Mouse (Mus musculus) spleen, embryonic (tissue): ENCODE data around the gene Gm20605.

Experiments used
- CTCF ChIA-PET: fragments of 350-600 bp; sonication (Branson Sonifier 250); formaldehyde crosslinking; loops from one replicate; lab custom pipeline; 2022; lab: Charles Lee

Gene Gm20605

DNA sequence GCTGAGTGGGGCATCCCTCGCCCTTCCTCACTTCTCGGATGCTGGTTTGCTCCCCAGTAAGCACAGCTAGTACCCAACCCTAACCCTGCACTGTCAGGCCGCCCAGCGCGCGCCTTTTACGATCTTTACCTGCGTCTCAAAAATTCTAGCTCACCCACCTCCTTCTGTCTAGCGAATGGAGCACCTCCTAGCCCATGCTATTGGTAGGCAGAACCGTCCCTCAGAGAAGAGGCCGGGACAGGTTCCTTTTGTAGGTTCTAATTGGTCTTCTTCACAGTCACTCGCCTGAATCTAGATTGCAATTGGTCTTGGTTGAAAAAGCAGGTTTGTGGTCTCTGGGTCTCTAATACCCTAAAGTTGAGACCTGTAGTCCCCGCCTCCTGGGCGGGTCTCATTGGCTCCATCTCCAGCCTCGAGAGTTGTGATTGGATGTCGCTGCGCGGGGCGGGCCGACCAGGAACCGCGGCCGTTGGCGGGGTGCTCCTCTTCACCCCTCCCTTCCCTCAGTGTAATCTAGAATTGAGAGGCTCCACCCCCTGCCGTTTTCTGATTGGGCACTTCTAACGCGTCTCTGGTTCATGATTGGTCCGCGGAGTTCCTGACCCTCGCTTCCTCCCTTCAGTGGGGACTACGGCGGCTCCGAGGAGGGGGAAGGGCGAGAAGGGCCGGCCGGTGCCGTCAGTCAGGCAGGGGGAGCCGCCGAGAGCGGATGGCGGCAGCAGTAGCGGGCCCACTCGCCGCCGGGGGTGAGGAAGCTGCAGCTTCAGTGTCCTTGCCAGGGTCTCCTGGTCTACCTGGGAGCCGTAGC, at the start of gene Gm20605, which contains the start of the genes Fbxo24 and Lrch4:
Gm20605 (plus strand) TSS at position 678 of the 808 bp plus-strand sequence.
Fbxo24 (minus strand) TSS at position 505 of the 808 bp plus-strand sequence.
Lrch4 (plus strand) TSS at position 624 of the 808 bp plus-strand sequence.
- CTCF ChIA-PET = interaction anchor here (0.5 to 0.6 kb wide), 2 partner anchors 111 to 1665 kb away, joined by 3 to 5 read pairs; no protein-coding TSS in a partner anchor

DNA sequence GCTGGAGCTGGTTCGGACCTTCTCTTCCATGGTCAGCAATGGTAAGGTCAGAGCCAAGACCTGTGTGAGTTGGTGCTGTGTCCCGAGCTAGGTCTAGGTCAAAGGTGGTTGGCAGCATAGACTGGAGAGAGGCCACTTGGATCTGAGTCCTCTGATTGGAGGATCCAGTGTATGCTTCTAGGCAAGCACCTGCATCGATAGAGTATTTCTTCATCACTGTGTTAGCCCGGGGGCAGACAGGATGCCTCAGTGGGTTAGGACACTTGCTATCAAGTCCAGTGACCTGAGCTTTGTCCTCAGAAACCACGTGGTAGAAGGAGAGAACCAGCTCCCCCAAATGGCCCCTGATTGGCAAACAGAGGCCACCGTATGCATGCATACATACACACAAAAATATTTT, 48.7 kb upstream of the Gm20605 start:
- CTCF ChIA-PET = no interaction called here

DNA sequence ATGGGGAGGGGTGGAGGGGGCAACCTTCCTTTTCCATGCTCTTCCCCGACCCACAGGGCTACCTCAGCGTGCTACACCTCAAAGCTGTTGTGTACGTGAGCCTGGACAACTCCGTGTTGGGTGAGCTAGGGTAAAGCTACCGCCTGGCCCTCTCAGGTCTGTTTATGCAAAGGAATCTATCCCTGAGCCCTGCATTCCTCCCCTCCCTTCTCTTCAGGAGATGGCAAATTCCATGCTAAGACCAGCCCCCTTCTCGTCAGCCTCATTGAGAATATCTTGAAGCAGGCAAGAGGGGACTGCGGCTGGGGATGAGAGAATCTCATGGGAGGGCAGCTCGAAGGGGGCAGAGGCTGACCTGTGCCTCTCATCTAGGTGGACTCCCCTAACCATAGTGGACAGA, 46.3 kb upstream of the Gm20605 start:
- CTCF ChIA-PET = no interaction called here

DNA sequence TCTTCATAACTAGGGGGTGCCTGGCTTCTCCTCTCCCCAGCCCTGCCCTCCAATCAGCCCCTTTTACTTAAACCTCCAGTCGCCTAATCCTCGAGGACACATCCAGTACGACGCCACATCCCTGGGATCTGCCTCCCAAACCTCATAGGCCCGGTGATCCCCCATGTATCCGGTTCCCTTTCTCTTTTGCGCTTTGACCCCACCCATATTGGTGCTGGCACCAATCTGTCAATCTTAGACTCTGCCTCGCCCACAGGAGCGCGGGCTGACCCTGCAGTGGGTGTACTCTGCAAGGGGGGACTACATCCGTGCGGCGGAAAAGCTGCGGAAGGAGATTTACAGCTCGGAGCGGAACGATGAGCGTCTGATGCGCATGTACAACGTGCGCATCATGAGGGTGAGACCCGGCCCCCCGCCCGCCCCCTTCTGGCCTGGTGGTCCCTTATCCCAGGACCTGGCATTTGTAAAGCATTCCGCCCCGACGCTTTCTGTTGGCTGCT, 45.3 kb upstream of the Gm20605 start:
- CTCF ChIA-PET = no interaction called here

DNA sequence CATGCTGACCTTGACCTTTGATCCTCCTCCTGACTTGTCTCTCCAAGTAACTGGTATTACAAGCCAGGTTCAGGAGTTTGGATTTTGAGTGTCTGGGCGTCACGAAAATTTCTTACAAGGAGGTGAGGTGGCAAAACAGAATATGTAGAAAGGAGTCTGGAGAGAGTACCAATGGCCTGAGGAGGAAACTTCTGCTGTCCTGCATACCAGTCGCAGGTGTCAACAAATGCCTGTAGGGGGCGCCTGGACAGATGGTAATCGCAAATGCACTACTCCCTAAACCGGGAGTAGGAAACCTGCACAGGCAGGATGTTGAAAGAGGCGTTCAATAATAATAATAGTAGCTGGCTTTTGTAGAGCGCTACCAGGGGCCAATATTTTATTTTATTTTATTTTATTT, 44.0 kb upstream of the Gm20605 start:
- CTCF ChIA-PET = interaction anchor here (0.6 kb wide), 1 partner anchor 69 kb away, joined by 4 read pairs; no protein-coding TSS in a partner anchor

DNA sequence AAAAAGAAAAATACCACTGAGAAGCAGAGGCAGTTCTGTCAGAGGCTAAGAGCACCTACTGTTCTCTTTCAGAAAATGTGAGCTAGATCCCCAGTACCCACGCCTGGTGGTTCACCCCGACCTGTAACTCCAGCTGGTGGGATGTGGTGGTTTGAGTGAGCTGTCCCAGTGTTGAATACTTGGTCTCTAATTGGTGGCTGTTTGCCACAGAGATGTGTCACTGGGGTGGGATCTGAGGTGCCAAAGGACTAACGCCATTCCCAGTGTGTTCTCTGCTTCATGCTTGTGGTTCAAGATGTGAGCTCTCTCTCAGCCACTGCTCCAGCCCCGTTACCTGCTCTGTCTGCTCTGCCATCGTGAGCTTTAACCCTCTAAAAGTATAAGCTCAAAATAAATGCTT, 38.5 kb upstream of the Gm20605 start:
- CTCF ChIA-PET = no interaction called here

DNA sequence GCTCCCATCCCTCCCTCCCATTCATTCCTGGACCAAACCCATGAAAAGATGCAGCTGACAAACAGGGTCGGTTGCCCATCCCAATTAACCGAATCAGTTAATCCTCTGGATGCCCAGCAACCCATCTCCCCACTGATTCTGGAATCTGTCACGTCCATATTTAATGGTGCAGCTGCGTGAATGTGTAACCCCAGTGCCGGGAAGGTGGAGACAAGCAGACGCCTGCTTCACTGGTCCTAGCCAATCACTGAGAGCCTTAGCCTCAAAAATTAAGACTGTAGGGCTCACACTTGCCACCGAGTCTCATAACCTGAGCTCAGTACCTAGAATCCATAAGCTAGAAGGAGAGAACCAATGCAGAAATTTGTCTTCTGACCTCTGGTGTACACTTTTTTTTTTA, 33.1 kb upstream of the Gm20605 start:
- CTCF ChIA-PET = interaction anchor here (0.6 kb wide), 1 partner anchor 667 kb away, joined by 3 read pairs; no protein-coding TSS in a partner anchor

DNA sequence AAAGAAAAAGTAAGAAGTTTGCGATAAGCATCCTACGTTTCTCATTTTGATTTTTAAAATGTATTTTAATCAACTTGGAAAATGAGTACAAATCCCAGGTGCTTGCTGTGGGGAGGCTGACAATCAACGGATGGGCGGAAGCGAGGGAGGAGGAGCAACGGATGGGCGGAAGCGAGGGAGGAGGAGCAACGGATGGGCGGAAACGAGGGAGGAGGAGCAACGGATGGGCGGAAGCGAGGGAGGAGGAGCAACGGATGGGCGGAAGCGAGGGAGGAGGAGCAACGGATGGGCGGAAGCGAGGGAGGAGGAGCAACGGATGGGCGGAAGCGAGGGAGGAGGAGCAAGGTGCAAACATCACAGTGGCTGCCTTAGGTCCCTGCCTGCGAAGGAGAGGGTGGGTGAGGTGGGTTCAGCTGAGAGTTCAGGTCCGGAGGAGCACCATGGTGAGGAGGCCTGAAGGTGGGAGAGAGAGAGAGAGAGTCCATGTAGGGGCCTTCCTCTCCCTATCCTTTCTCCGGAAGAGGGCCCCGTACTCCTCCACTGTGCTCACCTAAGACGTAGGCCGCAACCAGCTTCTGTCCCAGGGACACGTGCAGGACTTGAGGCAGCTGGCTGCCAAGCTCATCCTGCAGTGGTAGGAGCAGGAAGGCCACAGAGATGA, 32.2 kb upstream of the Gm20605 start:
- CTCF ChIA-PET = interaction anchor here (0.6 kb wide), 1 partner anchor 668 kb away, joined by 3 read pairs; no protein-coding TSS in a partner anchor

DNA sequence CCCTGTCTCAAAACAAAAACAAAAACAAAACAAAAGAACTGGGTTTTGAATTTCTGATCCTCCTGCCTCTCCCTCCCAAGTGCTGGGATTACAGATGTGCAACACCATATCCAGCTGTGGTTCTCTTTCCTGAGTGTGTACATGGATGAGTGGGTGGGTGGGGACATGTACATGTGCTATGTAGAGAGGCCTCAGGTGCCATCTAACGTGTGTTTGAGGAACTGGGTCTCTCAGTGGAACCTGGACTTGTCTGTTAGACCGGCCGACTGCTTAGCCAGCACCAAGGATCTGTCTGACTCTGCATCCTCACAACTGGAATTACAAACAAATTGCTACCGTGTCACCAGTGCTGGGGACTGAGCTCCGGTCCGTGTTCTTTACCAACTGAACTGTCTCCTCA, 31.4 kb upstream of the Gm20605 start:
- CTCF ChIA-PET = no interaction called here

DNA sequence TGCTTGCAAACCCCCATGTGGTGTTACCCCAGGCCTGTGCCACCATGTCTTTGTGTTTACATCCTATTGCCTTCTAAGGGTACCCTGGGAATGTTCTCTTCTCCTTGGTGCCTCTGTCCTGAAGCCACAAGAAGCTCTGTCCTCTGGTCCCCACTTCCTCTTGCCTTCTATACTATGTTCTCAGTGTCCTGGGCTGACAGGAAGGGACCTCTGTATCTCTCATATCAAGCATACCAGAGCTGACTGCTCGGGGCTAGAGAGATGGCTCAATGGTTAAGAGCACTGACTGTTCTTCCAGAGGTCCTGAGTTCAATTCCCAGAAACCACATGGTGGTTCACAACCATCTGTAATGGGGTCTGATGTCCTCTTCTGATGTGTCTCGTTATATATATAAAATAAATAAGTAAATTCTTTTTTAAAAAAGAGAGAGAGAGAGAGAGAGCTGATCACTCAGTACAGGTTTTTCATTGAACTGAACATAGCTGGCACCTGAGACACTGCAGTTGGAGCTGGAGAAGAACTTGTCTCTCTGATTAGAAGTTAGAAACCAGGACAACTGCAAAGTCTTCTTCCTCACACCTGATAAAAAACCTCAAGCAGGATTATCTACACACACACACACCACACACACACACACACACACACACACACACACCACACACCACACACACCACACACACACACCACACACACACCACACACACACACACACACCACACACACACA, 30.7 kb upstream of the Gm20605 start:
- CTCF ChIA-PET = interaction anchor here (0.6 kb wide), 1 partner anchor 40 kb away, joined by 16 read pairs; no protein-coding TSS in a partner anchor

DNA sequence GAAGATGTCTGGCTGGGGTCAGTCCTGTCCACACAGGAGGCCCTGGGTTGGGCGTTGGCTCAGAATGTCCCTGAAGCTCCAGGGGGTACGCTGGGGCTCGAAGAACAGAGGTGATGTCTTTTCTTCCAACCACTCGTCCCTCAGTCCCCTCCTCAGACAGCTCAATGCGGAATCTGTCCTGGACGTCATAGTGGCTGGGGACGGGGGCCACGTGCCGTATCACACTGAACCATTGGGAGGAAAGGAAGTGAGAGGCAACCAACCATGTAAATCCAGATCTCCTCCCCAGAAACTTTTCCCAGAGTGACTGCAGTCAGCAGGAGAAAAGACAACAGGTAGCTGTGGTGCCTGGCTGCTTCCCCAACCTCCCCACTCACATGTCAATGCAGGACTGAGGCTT, 29.4 kb upstream of the Gm20605 start:
- CTCF ChIA-PET = interaction anchor here (0.5 to 0.6 kb wide), 2 partner anchors 58 to 191 kb away, joined by 3 read pairs; no protein-coding TSS in a partner anchor

DNA sequence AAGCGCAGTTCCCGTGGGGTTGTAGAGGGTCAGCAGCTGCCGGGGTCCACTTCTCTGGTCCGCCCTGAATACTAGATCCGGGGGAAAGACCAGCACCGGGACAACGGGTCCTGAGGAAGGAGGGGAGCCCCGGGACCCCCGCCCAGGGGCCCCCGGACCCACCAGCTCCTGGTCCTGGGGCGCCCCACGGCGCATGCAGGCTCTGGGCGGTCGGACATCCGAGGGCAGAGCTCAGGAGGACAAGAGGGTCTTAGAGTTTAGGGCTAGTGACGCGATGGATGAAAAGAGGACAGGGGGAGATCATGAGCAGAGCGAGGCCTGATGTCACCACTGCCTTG, 28.7 kb upstream of the Gm20605 start:
- CTCF ChIA-PET = interaction anchor here (0.5 to 0.6 kb wide), 4 partner anchors 32 to 190 kb away, joined by 3 to 10 read pairs (median 4); no protein-coding TSS in a partner anchor

DNA sequence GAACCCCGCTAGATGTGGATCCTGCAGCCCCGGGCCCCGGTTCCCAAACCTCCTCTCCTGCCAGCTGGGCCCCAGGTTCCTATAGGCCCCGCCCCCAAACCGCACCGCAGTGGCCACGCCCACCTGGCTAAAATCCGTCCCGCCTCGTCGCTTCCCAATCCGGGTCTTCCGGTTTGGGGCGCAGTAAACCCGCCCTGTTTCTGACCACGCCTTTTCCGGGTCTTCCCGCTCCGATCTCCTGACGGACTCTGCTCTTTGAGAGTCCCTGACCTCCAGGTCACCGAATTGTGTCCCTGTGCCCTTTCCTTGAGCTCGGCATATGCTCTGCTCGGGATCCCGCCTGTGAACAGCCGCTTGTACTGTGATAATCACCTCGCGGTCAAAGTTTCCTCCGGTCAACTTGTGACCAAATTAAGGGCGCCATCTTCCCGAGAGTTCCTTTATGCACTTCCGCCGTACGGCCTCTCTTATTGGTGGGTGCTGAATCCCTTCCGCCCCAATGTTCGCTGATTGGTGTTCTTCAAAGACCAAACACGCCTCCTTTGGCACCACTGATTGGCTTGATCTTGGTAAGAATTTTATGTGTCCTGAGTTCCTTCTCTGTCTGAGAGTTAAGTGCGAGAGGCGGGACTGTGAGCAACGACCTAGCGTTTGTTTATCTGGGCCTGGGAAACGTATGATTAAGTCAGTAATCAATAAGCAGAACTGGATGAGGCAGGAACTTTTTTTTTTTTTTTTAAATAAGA, 28.2 kb upstream of the Gm20605 start, which contains the start of gene Mospd3:
Mospd3 (minus strand) TSS at position 440 of the 746 bp plus-strand sequence.
- CTCF ChIA-PET = interaction anchor here (0.5 to 0.6 kb wide), 2 partner anchors 33 to 83 kb away, joined by 5 to 10 read pairs; no protein-coding TSS in a partner anchor

DNA sequence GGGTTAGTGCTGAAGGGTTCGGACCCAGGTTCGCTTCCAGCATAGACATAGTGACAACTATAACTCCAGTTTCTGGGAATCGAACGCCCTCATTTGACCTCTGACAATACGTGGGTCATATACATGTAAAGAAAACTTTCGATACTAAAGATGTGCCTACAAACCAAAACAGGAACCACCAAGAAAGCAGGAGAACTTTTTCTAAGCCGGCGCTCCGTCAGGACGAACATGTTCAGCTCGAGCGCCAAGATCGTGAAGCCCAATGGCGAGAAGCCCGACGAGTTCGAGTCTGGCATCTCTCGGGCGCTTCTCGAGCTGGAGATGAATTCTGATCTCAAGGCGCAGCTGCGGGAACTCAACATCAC, 27.6 kb upstream of the Gm20605 start:
- CTCF ChIA-PET = no interaction called here

DNA sequence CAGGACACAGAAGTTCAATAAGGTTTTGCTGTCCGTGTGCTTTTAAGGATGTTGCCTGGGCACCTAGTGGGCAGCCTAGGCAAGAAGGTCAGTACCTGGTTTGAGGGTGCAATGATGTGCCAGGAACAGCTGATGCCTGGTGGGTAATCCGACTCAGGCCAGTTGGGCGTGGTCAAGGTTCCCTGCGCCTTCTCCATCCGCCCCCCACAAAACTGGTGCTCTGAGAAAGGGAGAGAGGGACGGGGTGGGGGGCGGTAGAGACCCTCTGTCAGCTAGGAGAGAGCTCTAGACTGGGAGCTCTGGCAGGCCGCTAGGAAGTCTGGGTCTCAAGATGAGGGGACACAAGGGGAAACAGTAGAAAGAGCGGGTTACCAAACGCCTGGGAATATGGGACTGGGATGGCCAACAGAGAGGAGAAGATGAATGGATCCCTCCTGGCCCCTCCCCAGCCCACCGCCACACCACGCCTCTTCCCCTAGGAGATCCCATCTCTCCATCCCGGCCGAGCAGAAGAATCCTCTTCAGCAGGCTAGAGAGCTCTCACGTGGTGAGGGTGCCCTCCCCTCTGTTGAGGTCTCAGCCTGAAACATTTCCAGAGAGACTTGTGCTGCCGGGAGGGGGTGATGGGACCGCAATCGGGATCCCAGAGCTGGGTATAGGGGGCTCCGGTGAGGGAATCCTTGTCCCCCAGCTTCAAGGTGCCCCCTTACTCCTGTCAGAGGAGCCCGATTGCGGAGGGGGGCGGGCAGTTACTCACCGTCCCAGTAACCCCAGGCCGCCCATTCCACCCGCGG, 20.9 kb upstream of the Gm20605 start:
- CTCF ChIA-PET = no interaction called here

DNA sequence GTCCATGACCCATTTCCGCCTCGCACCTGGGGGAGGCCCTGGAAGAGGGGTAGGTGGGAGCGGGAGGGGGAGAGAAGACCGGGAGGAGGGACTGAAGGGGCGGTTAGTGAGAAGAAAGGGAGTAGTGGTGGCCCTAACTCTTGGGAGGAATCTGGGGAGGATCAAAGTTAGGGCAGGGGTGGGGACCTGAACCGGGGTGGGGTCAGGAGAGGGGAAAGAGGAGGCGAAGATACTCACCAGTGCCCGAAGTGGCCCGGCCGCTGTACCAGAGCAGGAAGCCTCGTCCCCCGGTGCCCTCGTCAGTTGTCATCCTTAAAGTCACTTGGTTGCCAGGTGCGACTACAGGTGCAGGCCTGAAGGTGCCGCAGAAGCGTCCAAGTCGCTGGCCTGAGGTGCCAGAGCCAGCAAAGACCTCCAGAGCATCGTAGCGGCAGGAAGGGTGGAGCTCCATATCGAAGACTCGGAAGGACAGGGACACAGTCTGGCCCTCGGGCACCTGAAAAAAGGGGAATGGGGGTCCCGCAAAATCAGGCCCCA, 20.3 kb upstream of the Gm20605 start:
- CTCF ChIA-PET = no interaction called here

DNA sequence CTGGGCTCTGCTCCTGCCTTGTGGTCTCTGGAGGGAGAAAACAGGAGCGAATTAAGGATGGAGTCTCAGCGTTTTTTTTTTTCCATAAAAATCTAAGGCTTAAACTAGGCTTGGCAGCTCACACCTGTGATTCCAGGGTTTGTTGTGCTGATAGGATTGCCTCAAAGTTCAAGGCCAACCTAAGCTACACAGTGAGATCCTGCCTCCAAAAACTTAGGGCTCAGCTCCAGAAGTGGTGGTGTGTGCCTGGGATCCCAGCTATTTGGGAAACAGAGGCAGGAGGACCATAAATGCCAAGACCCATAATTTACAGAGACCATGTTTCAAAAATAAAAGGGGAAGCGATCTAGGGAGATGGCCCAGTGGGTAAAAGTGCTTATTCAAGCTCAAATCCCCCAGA, 19.7 kb upstream of the Gm20605 start:
- CTCF ChIA-PET = no interaction called here

DNA sequence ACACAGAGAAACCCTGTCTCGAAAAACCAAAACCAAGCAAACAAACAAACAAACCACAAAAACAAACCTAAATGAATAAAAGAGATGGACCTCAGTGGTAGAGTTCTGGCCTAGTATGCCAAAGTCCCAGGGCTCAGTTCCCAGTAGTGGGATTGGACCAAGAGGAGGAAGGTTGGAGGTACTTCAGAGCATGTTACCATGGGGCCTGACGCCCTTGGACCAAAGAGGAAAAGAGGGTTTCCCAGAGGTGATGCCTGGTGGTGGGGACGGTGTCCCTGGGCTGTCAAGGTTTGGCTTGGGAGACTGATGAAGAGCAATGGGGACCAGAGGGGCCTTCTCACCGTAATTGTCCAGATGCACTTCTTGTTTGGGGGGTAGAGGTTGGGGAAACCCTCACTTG, 18.9 kb upstream of the Gm20605 start:
- CTCF ChIA-PET = no interaction called here

DNA sequence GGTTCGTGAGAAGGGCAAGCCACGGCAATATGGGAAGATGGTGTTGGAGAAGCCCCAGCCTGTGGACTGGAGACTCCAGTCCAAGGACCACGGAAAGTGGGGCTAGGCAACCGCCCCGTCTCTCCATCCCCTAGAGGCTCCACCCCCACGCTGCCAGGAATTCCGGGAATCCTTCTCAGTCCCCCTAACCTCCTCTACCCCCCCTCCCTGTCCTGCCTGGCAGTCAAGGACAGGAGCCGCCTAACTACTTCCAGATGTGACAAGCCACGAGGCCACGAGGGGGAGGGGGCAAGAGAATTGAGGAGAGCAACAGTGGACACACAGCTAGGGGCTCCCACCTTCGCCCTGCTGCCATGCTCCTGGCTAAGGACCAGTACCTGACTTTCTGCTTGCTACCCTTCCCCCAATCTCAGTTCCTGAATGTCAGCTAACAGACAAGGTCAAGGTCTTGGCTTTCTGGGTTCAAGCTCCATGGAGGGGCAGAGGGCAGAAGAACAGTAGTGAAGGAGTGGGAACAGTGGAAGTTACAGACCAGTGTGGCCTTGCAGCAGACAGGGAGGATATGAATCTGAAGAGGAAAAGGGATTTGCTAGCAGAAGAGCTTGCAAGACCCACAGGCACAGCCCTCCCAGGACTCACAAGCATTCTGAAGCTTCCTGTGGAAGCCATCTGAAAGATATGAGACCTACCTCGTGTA, 18.3 kb upstream of the Gm20605 start:
- CTCF ChIA-PET = no interaction called here
